Mouse (Mus musculus): ENCODE data around the gene Tmsb4x. TPM values are rescaled to one million over a fixed set of nuclear protein-coding genes. Genes with fewer than 3 reads are reported as not detected.

Tmsb4x gene
- polyA plus RNA-seq, 1 experiment from 2014 or later, result 3,374 TPM

GRCm38 (mm10) chrX:167175319-167175718, 33.8 kb downstream of the Tmsb4x start:
- no peak overlapping the region for H3K27ac ChIP-seq (ENCODE audit: low read depth)
- DNase-seq (ENCODE audit: low spot score), result no peak
- H3K9me3 ChIP-seq (ENCODE audit: control insufficient read depth, low read length), result no peaks in the 10 kb centered on the region
- no peak for ATAC-seq (replicated peaks; ENCODE audit: low FRiP score, low TSS enrichment, low read depth)
- WGBS, result 79% methylated on average over 6 of the region's 6 CpGs
- H3K36me3 ChIP-seq (ENCODE audit: control insufficient read depth, insufficient read depth, low read length), result no peaks in the 10 kb centered on the region
- no peak overlapping the region for H3K4me2 ChIP-seq (ENCODE audit: low read length)
- H3K9ac ChIP-seq (ENCODE audit: low read length), result no peak overlapping the region
- 0 out of 2 replicates have a peak, but pooled peaks cover 12% of the 10 kb centered on the region for H3K27me3 ChIP-seq (replicated peaks; ENCODE audit: control insufficient read depth, insufficient read depth, low read length)
- no peak overlapping the region for H3K4me3 ChIP-seq (ENCODE audit: low read depth, low read length)
- H3K4me1 ChIP-seq (replicated peaks; ENCODE audit: control insufficient read depth, insufficient read depth, low read length), result no peaks in the 10 kb centered on the region

GRCm38 (mm10) chrX:167174311-167174710, 34.8 kb downstream of the Tmsb4x start:
- H3K9me3 ChIP-seq (ENCODE audit: control insufficient read depth, low read length), result no peaks in the 10 kb centered on the region
- 68% methylated on average over 3 of the region's 3 CpGs for WGBS
- no peak overlapping the region for H3K9ac ChIP-seq (ENCODE audit: low read length)
- no peaks in the 10 kb centered on the region for H3K36me3 ChIP-seq (ENCODE audit: control insufficient read depth, insufficient read depth, low read length)
- no peaks in the 10 kb centered on the region for H3K4me1 ChIP-seq (replicated peaks; ENCODE audit: control insufficient read depth, insufficient read depth, low read length)
- H3K4me3 ChIP-seq (ENCODE audit: low read depth, low read length), result no peak overlapping the region
- no peak for ATAC-seq (replicated peaks; ENCODE audit: low FRiP score, low TSS enrichment, low read depth)
- no peak for DNase-seq (ENCODE audit: low spot score)
- H3K27me3 ChIP-seq (replicated peaks; ENCODE audit: control insufficient read depth, insufficient read depth, low read length), result 0 out of 2 replicates have a peak, but pooled peaks cover 12% of the 10 kb centered on the region
- H3K4me2 ChIP-seq (ENCODE audit: low read length), result no peak overlapping the region
- no peak overlapping the region for H3K27ac ChIP-seq (ENCODE audit: low read depth)

- no peaks in the 10 kb centered on the region for H3K36me3 ChIP-seq (ENCODE audit: control insufficient read depth, insufficient read depth, low read length)
- H3K4me3 ChIP-seq (ENCODE audit: low read depth, low read length), result no peak overlapping the region
- 0 out of 2 replicates have a peak, but pooled peaks cover 17% of the 10 kb centered on the region for H3K27me3 ChIP-seq (replicated peaks; ENCODE audit: control insufficient read depth, insufficient read depth, low read length)
- DNase-seq (ENCODE audit: low spot score) (no peak), ATAC-seq (replicated peaks; ENCODE audit: low FRiP score, low TSS enrichment, low read depth) (no peak)
- no peak overlapping the region for H3K9ac ChIP-seq (ENCODE audit: low read length)
- no peaks in the 10 kb centered on the region for H3K9me3 ChIP-seq (ENCODE audit: control insufficient read depth, low read length)
- H3K4me1 ChIP-seq (replicated peaks; ENCODE audit: control insufficient read depth, insufficient read depth, low read length), result no peaks in the 10 kb centered on the region
- no peak overlapping the region for H3K4me2 ChIP-seq (ENCODE audit: low read length)
- H3K27ac ChIP-seq (ENCODE audit: low read depth), result no peak overlapping the region
- 77% methylated on average over 2 of the region's 2 CpGs for WGBS
Observed at GRCm38 (mm10) chrX:167172256-167172655, 36.9 kb downstream of the Tmsb4x start.

GRCm38 (mm10) chrX:167171281-167171680, 37.8 kb downstream of the Tmsb4x start:
- DNase-seq (ENCODE audit: low spot score) (no peak), ATAC-seq (replicated peaks; ENCODE audit: low FRiP score, low TSS enrichment, low read depth) (no peak)
- no peak overlapping the region for H3K4me2 ChIP-seq (ENCODE audit: low read length)
- no peak overlapping the region for H3K9ac ChIP-seq (ENCODE audit: low read length)
- H3K27me3 ChIP-seq (replicated peaks; ENCODE audit: control insufficient read depth, insufficient read depth, low read length), result 0 out of 2 replicates have a peak, but pooled peaks cover 19% of the 10 kb centered on the region
- no peaks in the 10 kb centered on the region for H3K4me1 ChIP-seq (replicated peaks; ENCODE audit: control insufficient read depth, insufficient read depth, low read length)
- no peak overlapping the region for H3K4me3 ChIP-seq (ENCODE audit: low read depth, low read length)
- no peaks in the 10 kb centered on the region for H3K36me3 ChIP-seq (ENCODE audit: control insufficient read depth, insufficient read depth, low read length)
- 56% methylated on average over 2 of the region's 2 CpGs for WGBS
- no peak overlapping the region for H3K27ac ChIP-seq (ENCODE audit: low read depth)
- H3K9me3 ChIP-seq (ENCODE audit: control insufficient read depth, low read length), result no peaks in the 10 kb centered on the region

- DNase-seq (ENCODE audit: low spot score) (no peak), ATAC-seq (replicated peaks; ENCODE audit: low FRiP score, low TSS enrichment, low read depth) (no peak)
- Histone ChIP-seq H3K27ac (ENCODE audit: low read depth) (no peak overlapping the region), H3K4me3 (ENCODE audit: low read depth, low read length) (no peak overlapping the region), H3K4me2 (ENCODE audit: low read length) (no peak overlapping the region), H3K9ac (ENCODE audit: low read length) (no peak overlapping the region), H3K9me3 (ENCODE audit: control insufficient read depth, low read length) (no peaks in the 10 kb centered on the region), H3K4me1 (replicated peaks; ENCODE audit: control insufficient read depth, insufficient read depth, low read length) (no peaks in the 10 kb centered on the region), H3K27me3 (replicated peaks; ENCODE audit: control insufficient read depth, insufficient read depth, low read length) (peaks cover 13% of the 10 kb centered on the region; the same call in 1 of the 2 replicates), H3K36me3 (ENCODE audit: control insufficient read depth, insufficient read depth, low read length) (no peaks in the 10 kb centered on the region)
- 66% methylated on average over 2 of the region's 2 CpGs for WGBS
Observed at GRCm38 (mm10) chrX:167167282-167167681, 41.8 kb downstream of the Tmsb4x start.

GRCm38 (mm10) chrX:167166051-167166450, 43.1 kb downstream of the Tmsb4x start:
- 81% methylated on average over 1 of the region's 1 CpGs for WGBS
- Histone ChIP-seq H3K4me1 (replicated peaks; ENCODE audit: control insufficient read depth, insufficient read depth, low read length) (no peaks in the 10 kb centered on the region), H3K9ac (ENCODE audit: low read length) (no peak overlapping the region), H3K27me3 (replicated peaks; ENCODE audit: control insufficient read depth, insufficient read depth, low read length) (peaks cover 11% of the 10 kb centered on the region; the same call in 1 of the 2 replicates), H3K27ac (ENCODE audit: low read depth) (no peak overlapping the region), H3K36me3 (ENCODE audit: control insufficient read depth, insufficient read depth, low read length) (no peaks in the 10 kb centered on the region), H3K4me2 (ENCODE audit: low read length) (no peak overlapping the region), H3K4me3 (ENCODE audit: low read depth, low read length) (no peak overlapping the region), H3K9me3 (ENCODE audit: control insufficient read depth, low read length) (no peaks in the 10 kb centered on the region)
- ATAC-seq (replicated peaks; ENCODE audit: low FRiP score, low TSS enrichment, low read depth), result no peak; the same call in 1 of the 2 replicates
- DNase-seq (ENCODE audit: low spot score), result no peak

- Histone ChIP-seq H3K9ac (ENCODE audit: low read length) (no peak overlapping the region), H3K27me3 (replicated peaks; ENCODE audit: control insufficient read depth, insufficient read depth, low read length) (no peaks in the 10 kb centered on the region; the same call in 1 of the 2 replicates), H3K36me3 (ENCODE audit: control insufficient read depth, insufficient read depth, low read length) (no peaks in the 10 kb centered on the region), H3K9me3 (ENCODE audit: control insufficient read depth, low read length) (no peaks in the 10 kb centered on the region), H3K4me2 (ENCODE audit: low read length) (no peak overlapping the region), H3K4me3 (ENCODE audit: low read depth, low read length) (no peak overlapping the region), H3K4me1 (replicated peaks; ENCODE audit: control insufficient read depth, insufficient read depth, low read length) (no peaks in the 10 kb centered on the region), H3K27ac (ENCODE audit: low read depth) (no peak overlapping the region)
- ATAC-seq (replicated peaks; ENCODE audit: low FRiP score, low TSS enrichment, low read depth) (no peak), DNase-seq (ENCODE audit: low spot score) (no peak)
- 58% methylated on average over 4 of the region's 4 CpGs for WGBS
Observed at GRCm38 (mm10) chrX:167157691-167158090, 51.4 kb downstream of the Tmsb4x start.

Other genes with a start within 250 kb of the Tmsb4x start
- gene Tlr8, start 55.0 kb upstream of the Tmsb4x start, polyA plus RNA-seq (2014; fragmentation: Nextera tagmentation; extraction: Ambion mirVana), result 0.26 and 0.45 TPM in 2 replicates
- 0.49 and 0.56 TPM in 2 replicates for gene Tlr7, start 121.2 kb upstream of the Tmsb4x start, polyA plus RNA-seq (2014; fragmentation: Nextera tagmentation; extraction: Ambion mirVana)
- 37.1 and 38.0 TPM in 2 replicates for gene Prps2, start 173.4 kb upstream of the Tmsb4x start, polyA plus RNA-seq (2014; fragmentation: Nextera tagmentation; extraction: Ambion mirVana)

All from intestine, embryonic 14.5 days (tissue).